Mouse (Mus musculus) hindbrain, embryonic 11.5 days (tissue): ENCODE measurements around the gene Trappc2l. TPM values are rescaled to one million over a fixed set of nuclear protein-coding genes. Genes with fewer than 3 reads are reported as not detected.
A peak's percentile ranks its signal among the peaks of the same experiment; 100 is the strongest.

Experiments
- ATAC-seq: fragments of 200-750 bp; cut with Nextera tagmentation; 2 replicates; pipeline ENCODE4 v1.8.0; 2017; ENCODE audit warnings: mild to moderate bottlenecking, moderate TSS enrichment, moderate library complexity; ENCODE audit not compliant: low FRiP score
- DNase-seq: peaks from one replicate; pipeline ENCODE4 v3.0.0-alpha.2; 2015; ENCODE audit warnings: low spot score
- H3K27ac ChIP-seq: fragments of 300-500 bp; sonication (generic); 2 replicates; pipeline ENCODE4 v1.5.1; 2014; ENCODE audit warnings: mild to moderate bottlenecking, low read depth, low read length
- H3K27me3 ChIP-seq: fragments of 300-500 bp; sonication (generic); 2 replicates; pipeline ENCODE4 v1.6.1; 2014; ENCODE audit warnings: mild to moderate bottlenecking, low read length, moderate library complexity, mixed read lengths; ENCODE audit not compliant: control insufficient read depth, insufficient read depth
- H3K36me3 ChIP-seq: fragments of 300-500 bp; sonication (generic); 2 replicates; pipeline ENCODE4 v1.6.1; 2014; ENCODE audit warnings: mild to moderate bottlenecking, low read length, moderate library complexity, mixed read lengths; ENCODE audit not compliant: control insufficient read depth, insufficient read depth
- H3K4me1 ChIP-seq: fragments of 300-500 bp; sonication (generic); replicated peaks from 2 replicates; pipeline ENCODE4 v1.6.1; 2014; ENCODE audit warnings: low read length, mixed read lengths; ENCODE audit not compliant: control insufficient read depth, insufficient read depth
- H3K4me2 ChIP-seq: fragments of 300-500 bp; sonication (generic); replicated peaks from 2 replicates; pipeline ENCODE4 v1.6.1; 2014; ENCODE audit warnings: mild to moderate bottlenecking, low read depth, low read length
- H3K4me3 ChIP-seq: fragments of 300-500 bp; sonication (generic); 2 replicates; pipeline ENCODE4 v1.5.1; 2014; ENCODE audit warnings: low read depth, low read length
- H3K9ac ChIP-seq: fragments of 300-500 bp; sonication (generic); 2 replicates; pipeline ENCODE4 v1.6.1; 2014; ENCODE audit warnings: low read depth, low read length
- H3K9me3 ChIP-seq: fragments of 300-500 bp; sonication (generic); 2 replicates; pipeline ENCODE4 v1.6.1; 2016; ENCODE audit warnings: low read length; ENCODE audit not compliant: control insufficient read depth
- WGBS: fragments of 180-500 bp; shearing (Covaris S2); extraction: QIAGEN DNeasy Blood & Tissue Kit; methylation state at CpG from one replicate; pipeline ENCODE4 v1.1.7; 2014; 5-methylcytosine and 5-hydroxymethylcytosine counted together
- polyA plus RNA-seq: library from polyadenylated mRNA; unstranded; fragments of >200 nt; fragmentation: Nextera tagmentation; extraction: Ambion mirVana; gene quantifications from 2 replicates; pipeline ENCODE4 v1.2.1, GENCODE M21; 2014

Trappc2l gene
- polyA plus RNA-seq, 1 experiment from 2014 or later, result 48.3 TPM

- H3K4me2 ChIP-seq, result no peak overlapping the region
- H3K36me3 ChIP-seq, result no peaks in the 10 kb centered on the region
- H3K27ac ChIP-seq, result no peak overlapping the region
- WGBS, result 57% methylated on average over 15 of the region's 16 CpGs
- H3K27me3 ChIP-seq, result no peaks in the 10 kb centered on the region
- H3K9ac ChIP-seq, result no peak overlapping the region
- no peaks in the 10 kb centered on the region for H3K9me3 ChIP-seq
- peak; percentile 46 for DNase-seq
- H3K4me3 ChIP-seq, result no peak overlapping the region
- ATAC-seq, result peak; percentile 65
- 0 out of 2 replicates have a peak, but pooled peaks cover 4% of the 10 kb centered on the region for H3K4me1 ChIP-seq
Observed at GRCm38 (mm10) chr8:122651326-122651921, 40.0 kb downstream of the Trappc2l start.

DNA sequence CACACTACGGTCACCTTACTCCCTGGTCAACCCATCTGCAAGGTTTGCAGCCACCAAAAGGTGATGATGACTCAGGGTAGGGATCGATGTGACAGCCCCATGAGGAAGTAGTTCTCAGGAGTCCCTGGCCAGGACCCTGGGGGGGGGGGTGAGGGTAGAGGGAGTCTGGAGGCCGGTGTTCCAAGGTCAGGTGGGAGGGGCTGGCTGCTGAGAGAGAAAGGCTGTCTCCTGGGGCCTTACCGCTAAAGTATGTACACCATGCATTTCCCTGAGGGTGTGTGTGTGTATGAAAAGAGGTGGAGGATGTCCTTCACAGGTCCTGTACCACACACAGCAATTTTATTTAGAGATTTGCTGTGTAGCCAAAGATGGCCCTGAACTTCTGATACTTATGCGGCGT lies 41.2 kb downstream of the Trappc2l start:
- Histone ChIP-seq H3K4me2 (no peak overlapping the region), H3K4me1 (0 out of 2 replicates have a peak, but pooled peaks cover 4% of the 10 kb centered on the region), H3K4me3 (no peak overlapping the region), H3K9ac (no peak overlapping the region), H3K27me3 (no peaks in the 10 kb centered on the region), H3K9me3 (no peaks in the 10 kb centered on the region), H3K27ac (no peak overlapping the region), H3K36me3 (no peaks in the 10 kb centered on the region)
- DNase-seq, result no peak
- no peak for ATAC-seq
- WGBS, result 67% methylated on average over 6 of the region's 6 CpGs

- WGBS, result 54% methylated on average over 7 of the region's 7 CpGs
- DNase-seq, result no peak
- no peaks in the 10 kb centered on the region for H3K9me3 ChIP-seq
- H3K36me3 ChIP-seq, result no peaks in the 10 kb centered on the region
- no peaks in the 10 kb centered on the region for H3K27me3 ChIP-seq
- 0 out of 2 replicates have a peak, but pooled peaks cover 4% of the 10 kb centered on the region for H3K4me1 ChIP-seq
- no peak overlapping the region for H3K27ac ChIP-seq
- H3K4me2 ChIP-seq, result no peak overlapping the region
- H3K9ac ChIP-seq, result no peak overlapping the region
- no peak for ATAC-seq
- H3K4me3 ChIP-seq, result no peak overlapping the region
Observed at GRCm38 (mm10) chr8:122654768-122655167, 43.3 kb downstream of the Trappc2l start.

- 0 out of 2 replicates have a peak, but pooled peaks cover 4% of the 10 kb centered on the region for H3K4me1 ChIP-seq
Observed at GRCm38 (mm10) chr8:122656056-122656999, 44.9 kb downstream of the Trappc2l start.

GRCm38 (mm10) chr8:122658149-122658806 lies 46.8 kb downstream of the Trappc2l start:
- H3K4me2 ChIP-seq, result no peak overlapping the region
- no peak overlapping the region for H3K9ac ChIP-seq
- H3K4me3 ChIP-seq, result no peak overlapping the region
- DNase-seq (peak; percentile 49), ATAC-seq (no peak)
- no peaks in the 10 kb centered on the region for H3K36me3 ChIP-seq
- H3K4me1 ChIP-seq, result 0 out of 2 replicates have a peak, but pooled peaks cover 4% of the 10 kb centered on the region
- WGBS, result 61% methylated on average over 10 of the region's 10 CpGs
- H3K9me3 ChIP-seq, result no peaks in the 10 kb centered on the region
- H3K27ac ChIP-seq, result no peak overlapping the region; the same call in 1 of the 2 replicates
- H3K27me3 ChIP-seq, result no peaks in the 10 kb centered on the region

More at GRCm38 (mm10) chr8:122656056-122656999, 44.9 kb downstream of the Trappc2l start:
- no peak for DNase-seq
- no peak for ATAC-seq
- Histone ChIP-seq H3K9me3 (no peaks in the 10 kb centered on the region), H3K27ac (no peak overlapping the region), H3K9ac (no peak overlapping the region), H3K4me2 (no peak overlapping the region), H3K36me3 (no peaks in the 10 kb centered on the region), H3K27me3 (no peaks in the 10 kb centered on the region), H3K4me3 (no peak overlapping the region)
- WGBS, result 87% methylated on average over 13 of the region's 13 CpGs

DNA sequence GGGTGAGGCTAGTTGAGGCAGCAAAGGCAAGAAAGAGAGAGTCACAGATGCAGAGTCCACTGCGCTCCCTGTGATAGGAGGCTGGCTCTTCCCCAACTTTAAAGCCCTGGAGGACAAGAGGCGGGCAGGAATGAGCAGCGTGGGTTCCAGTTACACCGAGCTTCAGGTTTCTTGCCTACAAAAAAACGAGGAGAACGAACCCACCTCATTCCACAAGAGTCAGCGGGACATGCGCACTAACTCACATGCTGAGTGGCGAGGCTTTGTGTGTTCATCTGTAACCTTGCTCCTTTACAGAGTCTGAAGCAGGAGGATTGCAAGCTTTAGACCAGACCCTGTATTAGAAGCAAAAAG lies 47.3 kb downstream of the Trappc2l start:
- Histone ChIP-seq H3K4me3 (no peak overlapping the region), H3K4me2 (no peak overlapping the region), H3K9ac (no peak overlapping the region), H3K27ac (no peak overlapping the region), H3K36me3 (no peaks in the 10 kb centered on the region), H3K27me3 (no peaks in the 10 kb centered on the region), H3K4me1 (0 out of 2 replicates have a peak, but pooled peaks cover 4% of the 10 kb centered on the region), H3K9me3 (no peaks in the 10 kb centered on the region)
- DNase-seq, result no peak
- ATAC-seq, result no peak
- WGBS, result 59% methylated on average over 9 of the region's 9 CpGs

DNA sequence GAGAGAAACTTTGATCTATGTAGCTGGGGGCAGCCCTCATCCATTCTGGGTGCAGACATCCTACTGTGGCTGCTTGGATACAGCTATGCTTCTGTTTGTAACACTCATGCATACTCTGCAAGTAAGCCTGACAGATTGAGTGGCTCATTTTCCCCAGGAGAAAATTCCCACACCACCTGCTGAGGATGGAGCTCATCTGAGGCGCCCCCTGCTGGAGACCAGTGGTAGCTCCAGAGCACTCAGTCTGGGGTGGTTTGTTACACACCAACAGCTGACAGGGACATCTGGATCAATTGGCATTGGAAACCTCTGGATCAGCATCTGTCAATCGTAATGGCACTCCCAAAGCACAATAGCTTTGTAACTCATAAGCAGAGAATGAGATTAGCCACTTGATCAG lies 48.6 kb downstream of the Trappc2l start:
- WGBS, result 68% methylated on average over 2 of the region's 2 CpGs
- H3K27ac ChIP-seq, result no peak overlapping the region
- H3K9me3 ChIP-seq, result no peaks in the 10 kb centered on the region
- no peak overlapping the region for H3K9ac ChIP-seq
- 0 out of 2 replicates have a peak, but pooled peaks cover under 1% of the 10 kb centered on the region for H3K4me1 ChIP-seq
- H3K27me3 ChIP-seq, result no peaks in the 10 kb centered on the region
- no peak overlapping the region for H3K4me3 ChIP-seq
- H3K36me3 ChIP-seq, result no peaks in the 10 kb centered on the region
- no peak overlapping the region for H3K4me2 ChIP-seq
- no peak for DNase-seq
- ATAC-seq, result no peak

DNA sequence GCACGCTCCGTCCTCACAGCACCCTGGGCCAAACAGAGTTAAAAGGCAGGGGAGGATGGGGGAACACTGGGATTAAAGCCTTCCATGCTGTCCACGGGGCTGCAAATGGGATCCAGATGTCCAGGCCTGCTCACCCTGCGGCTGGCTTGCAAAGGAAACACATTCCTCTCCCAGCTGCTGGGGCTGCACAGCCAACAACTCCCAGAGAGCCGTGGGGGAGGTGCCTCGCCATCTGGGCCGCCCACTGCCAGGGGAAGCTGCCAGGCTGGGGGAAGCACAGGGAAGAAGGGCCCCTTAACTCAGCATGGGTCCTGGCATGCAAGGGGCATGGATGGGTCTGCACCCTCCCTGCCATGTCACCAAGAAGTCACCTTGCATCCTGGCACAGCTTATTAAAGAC lies 49.7 kb downstream of the Trappc2l start:
- WGBS, result 34% methylated on average over 7 of the region's 7 CpGs
- Histone ChIP-seq H3K4me2 (no peak overlapping the region), H3K27ac (no peak overlapping the region)

More for the DNA sequence above, 49.7 kb downstream of the Trappc2l start:
- Histone ChIP-seq H3K27me3 (no peaks in the 10 kb centered on the region), H3K4me1 (0 out of 2 replicates have a peak, but pooled peaks cover 2% of the 10 kb centered on the region), H3K9me3 (no peaks in the 10 kb centered on the region), H3K4me3 (no peak overlapping the region), H3K9ac (no peak overlapping the region), H3K36me3 (no peaks in the 10 kb centered on the region)
- DNase-seq, result peak; percentile 56
- no peak for ATAC-seq
